Mouse (Mus musculus): ENCODE measurements around the gene Gm4070. TPM values are rescaled to one million over a fixed set of nuclear protein-coding genes. Genes with fewer than 3 reads are reported as not detected.
"Not testable (repeated sequence)": the region's sequence is repeated elsewhere in the genome, so short reads cannot be mapped to it uniquely, and the experiment has no call there.

The Gm4070 gene
- total RNA-seq (2021) = 1 to 10 TPM; 1.7 to 2.4 TPM
- long read RNA-seq, experiment 1, partial matches to known transcripts = 0 of 1 reads
- long read RNA-seq, experiment 1, other reads (novel, unspliced or antisense) = 1 of 1 reads
- long read RNA-seq, experiment 2, partial matches to known transcripts = 0 of 2 reads
- long read RNA-seq, experiment 2, other reads (novel, unspliced or antisense) = 2 of 2 reads

DNA sequence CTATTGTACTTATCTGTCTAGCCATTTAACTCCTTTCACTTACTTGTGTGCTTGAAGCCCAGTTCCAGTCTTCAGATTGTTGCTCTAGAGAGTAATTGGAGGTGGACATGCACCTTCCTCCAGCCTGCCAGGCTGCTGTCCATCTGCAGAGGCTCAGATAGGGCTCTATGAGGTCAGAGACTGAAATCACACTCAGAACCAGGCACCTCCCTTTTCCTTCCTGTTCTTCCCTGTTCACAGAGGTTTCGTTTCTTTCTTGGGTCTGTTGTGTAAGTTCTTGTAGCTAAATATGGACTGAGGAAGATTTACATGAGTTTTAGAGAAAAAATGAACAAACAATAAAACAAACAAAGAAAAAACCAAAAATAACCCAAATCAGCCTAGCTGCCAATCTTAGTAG is at the start of gene Gm4070:
Gene Gm4070, minus strand, starts transcription at position 156 of the 400 bp plus-strand sequence.
- intact Hi-C loops (cut with DNase I; ENCODE audit: low total_unique reads); DNase-seq: not testable (repeated sequence)

DNA sequence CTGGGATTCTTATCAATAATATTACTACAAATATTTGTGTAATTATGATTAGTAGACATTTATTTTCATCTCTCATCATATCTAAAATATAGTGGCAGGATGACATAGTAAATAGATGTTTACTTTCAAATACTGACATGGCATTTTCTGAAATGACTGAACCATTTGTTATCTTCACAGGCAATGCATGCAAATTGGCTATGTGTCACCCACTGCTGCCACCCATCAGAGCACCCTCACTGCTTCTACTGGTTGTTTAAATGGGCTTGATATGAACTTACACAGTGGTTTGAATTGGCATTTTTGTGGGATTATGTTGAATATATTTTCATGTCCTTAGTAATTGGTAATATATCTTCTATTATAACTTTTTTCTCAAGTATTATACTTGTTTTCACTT is 773 bp upstream of the Gm4070 start:
- intact Hi-C loops (cut with DNase I; ENCODE audit: low total_unique reads); DNase-seq: not testable (repeated sequence)

DNA sequence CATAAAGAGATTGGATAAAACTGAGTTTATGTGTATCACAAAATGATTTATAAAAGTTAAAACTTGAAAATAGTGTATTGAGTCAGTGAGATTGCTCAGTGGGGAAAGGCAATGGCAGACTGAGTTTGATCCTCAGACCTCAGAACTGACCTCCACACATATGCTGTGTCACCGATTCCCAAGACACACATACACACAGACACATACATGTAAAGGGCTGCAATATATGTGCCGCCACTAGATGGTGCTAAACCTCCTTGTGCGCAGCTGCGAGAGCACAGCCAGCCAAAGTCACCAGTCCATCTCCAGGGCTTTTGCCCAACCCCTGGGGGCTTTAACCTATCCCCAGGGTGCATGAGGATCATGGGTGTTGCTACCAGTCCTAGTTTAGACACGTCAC is 1.4 kb downstream of the Gm4070 start:
- intact Hi-C loops (cut with DNase I; ENCODE audit: low total_unique reads); DNase-seq: not testable (repeated sequence)

DNA sequence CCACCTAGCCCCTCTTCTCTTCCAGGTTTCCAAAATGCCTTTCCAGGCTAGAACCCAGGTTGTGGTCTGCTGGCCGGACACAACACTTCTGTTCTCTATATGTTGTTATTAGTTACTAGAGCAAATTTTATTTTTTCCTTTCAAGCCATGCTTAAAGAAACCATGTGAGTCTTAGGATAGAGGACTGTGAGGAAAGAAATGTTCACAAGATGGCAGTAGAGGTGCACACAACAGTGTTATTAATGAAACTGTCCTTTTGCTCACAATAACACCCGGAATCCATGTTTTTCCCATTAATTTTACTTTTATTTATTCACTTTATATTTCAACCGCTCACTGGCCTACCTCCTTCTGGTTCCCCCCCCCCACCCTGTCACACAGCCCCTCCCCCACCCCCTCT is 8.5 kb downstream of the Gm4070 start:
- intact Hi-C loops (cut with DNase I; ENCODE audit: low total_unique reads) = not testable (repeated sequence)

DNA sequence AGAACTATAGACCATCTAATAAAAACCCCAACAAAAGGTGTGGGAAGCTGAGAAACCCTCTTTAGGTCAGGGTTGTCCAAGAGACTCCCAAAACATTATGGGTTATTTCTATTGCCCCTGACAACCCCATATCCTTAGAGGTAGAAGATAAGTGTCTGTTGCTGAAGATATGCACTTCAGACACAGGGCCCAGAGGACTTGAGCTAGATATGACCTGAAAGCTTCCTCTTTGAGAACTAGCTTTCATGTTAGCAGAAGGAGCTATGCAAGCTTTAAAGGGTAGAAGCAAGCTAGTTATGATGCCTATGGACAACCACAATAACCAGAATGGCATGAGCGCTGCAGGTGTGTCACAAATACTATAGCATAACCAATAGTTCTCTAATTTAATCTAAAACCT is 21.6 kb downstream of the Gm4070 start:
- intact Hi-C loops (cut with DNase I; ENCODE audit: low total_unique reads); DNase-seq: not testable (repeated sequence)

More for the DNA sequence above, 8.5 kb downstream of the Gm4070 start:
- DNase-seq = not testable (repeated sequence)

DNA sequence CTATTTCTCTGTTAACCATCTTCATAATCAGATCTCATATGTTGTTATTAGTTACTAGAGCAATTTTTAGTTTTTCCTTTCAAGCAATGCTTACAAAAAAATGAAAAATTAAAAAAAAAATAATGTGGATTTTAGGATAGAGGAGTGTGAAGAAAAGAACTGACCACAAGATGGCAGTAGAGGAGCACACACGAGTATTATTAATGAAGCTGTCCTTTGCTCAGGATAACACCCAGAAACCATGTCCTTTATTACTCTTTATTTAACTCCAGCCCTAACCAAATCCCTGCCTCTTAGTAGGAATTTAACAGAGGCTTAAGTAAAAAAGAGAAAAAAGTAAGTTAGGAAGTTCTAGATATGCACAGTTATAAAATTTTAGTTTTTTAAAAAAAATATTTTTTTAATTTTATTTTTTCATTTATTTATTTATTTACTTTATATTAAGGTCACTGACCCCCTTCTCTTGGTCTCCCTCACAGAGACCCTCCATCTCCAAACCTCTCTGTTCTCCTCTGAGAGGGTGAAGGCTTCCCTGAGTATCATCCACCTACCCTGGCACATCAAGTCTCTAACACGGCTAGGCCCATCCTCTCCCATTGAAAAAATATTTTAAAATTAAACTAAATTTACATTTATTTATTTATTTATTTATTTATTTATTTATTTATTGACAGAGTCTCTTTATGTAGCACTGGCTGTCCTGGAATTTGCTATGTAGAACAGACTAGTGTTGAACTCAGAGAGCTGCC is 70.0 kb downstream of the Gm4070 start:
- intact Hi-C loops (cut with DNase I; ENCODE audit: low total_unique reads) = not testable (repeated sequence)

DNA sequence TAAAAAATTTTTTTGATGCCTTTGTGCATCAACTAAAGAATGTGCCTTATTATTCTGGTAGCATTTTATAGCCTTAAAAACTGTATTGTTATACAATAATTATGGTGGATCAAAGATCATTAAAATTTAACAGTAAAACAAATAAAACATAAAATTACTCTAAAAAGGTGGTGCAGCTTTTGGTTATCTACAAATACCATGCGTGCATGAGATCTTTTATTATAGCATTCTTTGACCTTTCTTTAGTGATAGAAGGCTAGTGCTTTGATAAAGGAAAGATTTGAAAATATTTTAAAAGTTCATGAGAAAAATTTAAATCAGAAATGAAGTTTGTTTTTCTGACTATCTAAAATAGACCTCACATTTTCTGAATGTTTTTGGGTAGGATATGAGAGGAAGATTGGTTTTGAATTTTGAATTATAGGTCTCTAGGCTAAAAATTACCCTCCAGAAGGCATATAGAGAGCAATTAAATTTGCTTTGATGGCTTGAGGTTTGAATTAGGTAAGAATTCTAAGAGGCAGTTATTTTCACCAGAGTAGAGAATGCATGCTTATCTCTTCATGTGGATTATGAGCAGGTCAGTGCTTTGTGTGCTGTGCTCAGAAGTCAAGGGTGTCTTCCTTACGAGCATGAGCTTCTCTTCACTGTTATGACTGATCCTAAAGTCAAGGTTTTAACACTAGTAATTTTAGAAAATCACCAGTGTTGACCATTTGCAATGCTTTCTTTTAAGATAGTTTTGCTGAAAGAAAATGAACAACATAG is 73.9 kb downstream of the Gm4070 start:
- DNase-seq; intact Hi-C loops (cut with DNase I; ENCODE audit: low total_unique reads): not testable (repeated sequence)

More for the DNA sequence above, 70.0 kb downstream of the Gm4070 start:
- not testable (repeated sequence) for DNase-seq

DNA sequence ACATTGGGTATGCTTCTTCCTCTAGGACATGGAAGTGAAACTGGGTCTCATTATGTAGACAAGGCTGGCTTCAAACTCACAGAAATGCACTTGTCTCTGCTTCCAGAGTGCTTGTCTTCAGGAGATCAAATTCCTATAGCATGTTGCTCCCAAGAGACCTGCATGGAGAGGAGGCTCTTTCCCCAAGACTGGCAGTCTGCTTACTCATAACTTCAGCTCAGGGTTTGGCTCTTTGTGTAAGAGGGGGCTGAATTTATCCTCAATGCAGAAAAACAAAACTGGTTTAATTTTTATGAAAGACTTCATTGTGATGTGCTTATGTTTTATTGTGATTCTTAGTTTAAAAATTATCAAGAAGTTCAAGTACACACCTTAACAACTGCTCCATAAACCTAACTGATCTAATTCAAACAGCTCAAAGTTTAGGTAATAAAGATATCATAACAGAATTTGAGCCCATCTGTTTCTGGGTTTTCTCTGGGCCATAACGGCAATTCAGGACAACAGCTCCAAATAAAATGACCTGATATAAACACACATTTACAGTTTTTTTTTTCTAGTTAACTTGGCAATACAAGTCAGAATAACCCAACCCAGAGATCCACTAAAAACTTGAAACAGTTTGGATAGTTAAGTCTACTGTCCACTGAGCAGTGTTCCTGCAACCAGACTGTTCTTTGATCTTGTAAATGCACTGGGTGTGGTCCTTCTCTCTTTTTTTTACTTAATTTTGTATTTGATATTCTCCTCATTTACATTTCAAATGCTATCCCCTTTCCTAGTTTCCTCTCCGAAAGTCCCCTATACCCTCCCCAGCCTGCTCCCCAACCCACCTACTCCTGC is 97.8 kb downstream of the Gm4070 start:
- DNase-seq; intact Hi-C loops (cut with DNase I; ENCODE audit: low total_unique reads): not testable (repeated sequence)

Other genes with a start within 250 kb of the Gm4070 start
- gene Ilk, start 217.4 kb downstream of the Gm4070 start, total RNA-seq (2021) = 10 to 100 TPM; 78.2 to 86.1 TPM
- gene Rrp8, start 216.6 kb downstream of the Gm4070 start, total RNA-seq (2021) = 10 to 100 TPM in 1 of 2 experiments, 1 to 10 TPM in 1; 7.5 to 10.7 TPM
- gene Taf10, start 209.6 kb downstream of the Gm4070 start, total RNA-seq (2021) = 10 to 100 TPM; 75.4 to 76.3 TPM
- 10 to 100 TPM; 30.7 to 35.0 TPM for gene Tpp1, start 201.7 kb downstream of the Gm4070 start, total RNA-seq (2021)
- gene Dchs1, start 166.3 kb downstream of the Gm4070 start, total RNA-seq (2021) = 10 to 100 TPM in 1 of 2 experiments, 1 to 10 TPM in 1; 9.2 to 14.2 TPM
- 100 to 1,000 TPM; 136 to 145 TPM for gene Mrpl17, start 142.9 kb downstream of the Gm4070 start, total RNA-seq (2021)